Mouse (Mus musculus): ENCODE results near the gene Cdon. TPM values are rescaled to one million over a fixed set of nuclear protein-coding genes. Genes with fewer than 3 reads are reported as not detected.

The Cdon gene
- total RNA-seq, 1 experiment, result 13.4 TPM

GRCm38 (mm10) chr9:35467264-35467817 is 46.4 kb downstream of the Cdon start:
- Histone ChIP-seq H3K9me3 (ENCODE audit: control insufficient read depth, insufficient read depth, low read depth, low read length) (no peaks in the 10 kb centered on the region), H3K36me3 (ENCODE audit: control insufficient read depth, insufficient read depth, low read length, poor library complexity, severe bottlenecking) (peaks cover 2% of the 10 kb centered on the region), H3K9ac (ENCODE audit: insufficient read depth, low read depth, low read length, poor library complexity, severe bottlenecking) (no peak overlapping the region), H3K4me3 (ENCODE audit: insufficient read depth in 1 of 2, low read depth in 1 of 2, low read length in 2 of 2, poor library complexity in 1 of 2, severe bottlenecking in 1 of 2) (no peak overlapping the region), H3K27ac (ENCODE audit: insufficient read depth, low read depth, low read length, poor library complexity, severe bottlenecking) (no peak overlapping the region), H3K4me1 (ENCODE audit: control insufficient read depth in 2 of 2, insufficient read depth in 2 of 2, low read length in 2 of 2, poor library complexity in 1 of 2) (no peaks in the 10 kb centered on the region)
- TF ChIP-seq ZC3H11A (IDR thresholded peaks at IDR 0.05; ENCODE audit: borderline replicate concordance, low read depth, low read length) (no peak), HCFC1 (IDR thresholded peaks at IDR 0.05; ENCODE audit: borderline replicate concordance, insufficient read depth, low read length) (no peak), MAFK (IDR thresholded peaks at IDR 0.05; ENCODE audit: insufficient read depth, low read depth, low read length) (no peak), CHD2 (IDR thresholded peaks at IDR 0.05; ENCODE audit: low read depth, low read length) (no peak), ZNF384 (IDR thresholded peaks at IDR 0.05; ENCODE audit: low read depth, low read length) (no peak)
- in situ Hi-C loops (cut with MboI; ENCODE audit: low sequenced_read_pairs in 2 of 2, unreplicated experiment in 2 of 2), result no loop called here
- no peak for DNase-seq (ENCODE audit: low read depth, low spot score)

- H3K9ac ChIP-seq (ENCODE audit: insufficient read depth, low read depth, low read length, poor library complexity, severe bottlenecking), result no peak overlapping the region
- TF ChIP-seq MAFK (IDR thresholded peaks at IDR 0.05; ENCODE audit: insufficient read depth, low read depth, low read length), result no peak
- TF ChIP-seq ZNF384 (IDR thresholded peaks at IDR 0.05; ENCODE audit: low read depth, low read length), result no peak
- no peak for TF ChIP-seq ZC3H11A (IDR thresholded peaks at IDR 0.05; ENCODE audit: borderline replicate concordance, low read depth, low read length)
- no peak for TF ChIP-seq HCFC1 (IDR thresholded peaks at IDR 0.05; ENCODE audit: borderline replicate concordance, insufficient read depth, low read length)
- no peak for TF ChIP-seq CHD2 (IDR thresholded peaks at IDR 0.05; ENCODE audit: low read depth, low read length)
- H3K36me3 ChIP-seq (ENCODE audit: control insufficient read depth, insufficient read depth, low read length, poor library complexity, severe bottlenecking), result no peaks in the 10 kb centered on the region; the same call in none of the 2 replicates
- H3K27ac ChIP-seq (ENCODE audit: insufficient read depth, low read depth, low read length, poor library complexity, severe bottlenecking), result no peak overlapping the region
- no peak overlapping the region for H3K4me3 ChIP-seq (ENCODE audit: insufficient read depth in 1 of 2, low read depth in 1 of 2, low read length in 2 of 2, poor library complexity in 1 of 2, severe bottlenecking in 1 of 2)
- H3K9me3 ChIP-seq (ENCODE audit: control insufficient read depth, insufficient read depth, low read depth, low read length), result no peaks in the 10 kb centered on the region
- no peak for DNase-seq (ENCODE audit: low read depth, low spot score)
- in situ Hi-C loops (cut with MboI; ENCODE audit: low sequenced_read_pairs in 2 of 2, unreplicated experiment in 2 of 2), result no loop called here
- H3K4me1 ChIP-seq (ENCODE audit: control insufficient read depth in 2 of 2, insufficient read depth in 2 of 2, low read length in 2 of 2, poor library complexity in 1 of 2), result no peaks in the 10 kb centered on the region
Observed at GRCm38 (mm10) chr9:35468913-35469312, 48.0 kb downstream of the Cdon start.

- Histone ChIP-seq H3K9me3 (ENCODE audit: control insufficient read depth, insufficient read depth, low read depth, low read length) (no peaks in the 10 kb centered on the region), H3K36me3 (ENCODE audit: control insufficient read depth, insufficient read depth, low read length, poor library complexity, severe bottlenecking) (no peaks in the 10 kb centered on the region; the same call in 1 of the 2 replicates), H3K9ac (ENCODE audit: insufficient read depth, low read depth, low read length, poor library complexity, severe bottlenecking) (no peak overlapping the region), H3K4me1 (ENCODE audit: control insufficient read depth in 2 of 2, insufficient read depth in 2 of 2, low read length in 2 of 2, poor library complexity in 1 of 2) (no peaks in the 10 kb centered on the region), H3K4me3 (ENCODE audit: insufficient read depth in 1 of 2, low read depth in 1 of 2, low read length in 2 of 2, poor library complexity in 1 of 2, severe bottlenecking in 1 of 2) (no peak overlapping the region), H3K27ac (ENCODE audit: insufficient read depth, low read depth, low read length, poor library complexity, severe bottlenecking) (no peak overlapping the region)
- no peak for DNase-seq (ENCODE audit: low read depth, low spot score)
- in situ Hi-C loops (cut with MboI; ENCODE audit: low sequenced_read_pairs in 2 of 2, unreplicated experiment in 2 of 2), result no loop called here
- TF ChIP-seq ZC3H11A (IDR thresholded peaks at IDR 0.05; ENCODE audit: borderline replicate concordance, low read depth, low read length), result no peak
- TF ChIP-seq CHD2 (IDR thresholded peaks at IDR 0.05; ENCODE audit: low read depth, low read length), result no peak
- TF ChIP-seq HCFC1 (IDR thresholded peaks at IDR 0.05; ENCODE audit: borderline replicate concordance, insufficient read depth, low read length), result no peak
- TF ChIP-seq MAFK (IDR thresholded peaks at IDR 0.05; ENCODE audit: insufficient read depth, low read depth, low read length), result no peak
- no peak for TF ChIP-seq ZNF384 (IDR thresholded peaks at IDR 0.05; ENCODE audit: low read depth, low read length)
Observed at GRCm38 (mm10) chr9:35474104-35474724, 53.3 kb downstream of the Cdon start.

GRCm38 (mm10) chr9:35475394-35475793 is 54.5 kb downstream of the Cdon start:
- H3K4me3 ChIP-seq (ENCODE audit: insufficient read depth in 1 of 2, low read depth in 1 of 2, low read length in 2 of 2, poor library complexity in 1 of 2, severe bottlenecking in 1 of 2), result no peak overlapping the region
- H3K4me1 ChIP-seq (ENCODE audit: control insufficient read depth in 2 of 2, insufficient read depth in 2 of 2, low read length in 2 of 2, poor library complexity in 1 of 2), result no peaks in the 10 kb centered on the region
- in situ Hi-C loops (cut with MboI; ENCODE audit: low sequenced_read_pairs in 2 of 2, unreplicated experiment in 2 of 2), result no loop called here
- TF ChIP-seq ZNF384 (IDR thresholded peaks at IDR 0.05; ENCODE audit: low read depth, low read length) (no peak), MAFK (IDR thresholded peaks at IDR 0.05; ENCODE audit: insufficient read depth, low read depth, low read length) (no peak), CHD2 (IDR thresholded peaks at IDR 0.05; ENCODE audit: low read depth, low read length) (no peak), ZC3H11A (IDR thresholded peaks at IDR 0.05; ENCODE audit: borderline replicate concordance, low read depth, low read length) (no peak), HCFC1 (IDR thresholded peaks at IDR 0.05; ENCODE audit: borderline replicate concordance, insufficient read depth, low read length) (no peak)
- H3K36me3 ChIP-seq (ENCODE audit: control insufficient read depth, insufficient read depth, low read length, poor library complexity, severe bottlenecking), result no peaks in the 10 kb centered on the region; the same call in 1 of the 2 replicates
- no peak for DNase-seq (ENCODE audit: low read depth, low spot score)
- H3K9ac ChIP-seq (ENCODE audit: insufficient read depth, low read depth, low read length, poor library complexity, severe bottlenecking), result no peak overlapping the region
- H3K27ac ChIP-seq (ENCODE audit: insufficient read depth, low read depth, low read length, poor library complexity, severe bottlenecking), result no peak overlapping the region
- H3K9me3 ChIP-seq (ENCODE audit: control insufficient read depth, insufficient read depth, low read depth, low read length), result no peaks in the 10 kb centered on the region

Measured in ES-E14 (cell line).